Mouse (Mus musculus) thymus, adult 2 months (tissue): ENCODE data around the gene Psmc3ip. TPM values are rescaled to one million over a fixed set of nuclear protein-coding genes. Genes with fewer than 3 reads are reported as not detected.

Source experiments
- DNase-seq: peaks from one replicate; pipeline ENCODE4 v3.0.0; 2021
- H3K27ac ChIP-seq: fragments of 200-500 bp; 2 replicates; pipeline ENCODE4 v1.5.1; 2012; ENCODE audit warnings: low read length, control low read depth; ENCODE audit not compliant: control insufficient read depth, insufficient read depth
- H3K27me3 ChIP-seq: fragments of 200-500 bp; 2 replicates; pipeline ENCODE4 v1.6.1; 2012; ENCODE audit warnings: mild to moderate bottlenecking, low read length, moderate library complexity, mixed read lengths; ENCODE audit not compliant: control insufficient read depth, insufficient read depth
- H3K36me3 ChIP-seq: fragments of 200-500 bp; 2 replicates; pipeline ENCODE4 v1.6.1; 2012; ENCODE audit warnings: mild to moderate bottlenecking, low read length, moderate library complexity; ENCODE audit not compliant: control insufficient read depth, insufficient read depth
- H3K4me1 ChIP-seq: fragments of 200-500 bp; replicated peaks from 2 replicates; pipeline ENCODE4 v1.6.1; 2012; ENCODE audit warnings: low read length; ENCODE audit not compliant: control insufficient read depth, insufficient read depth
- H3K4me3 ChIP-seq: fragments of 200-500 bp; 2 replicates; pipeline ENCODE4 v1.5.1; 2012; ENCODE audit warnings: mild to moderate bottlenecking, low read length, control low read depth, moderate library complexity; ENCODE audit not compliant: control insufficient read depth, insufficient read depth
- CTCF ChIP-seq: fragments of 200-500 bp; IDR thresholded peaks from 2 replicates; pipeline ENCODE4 v1.5.1; 2012; ENCODE audit warnings: mild to moderate bottlenecking, control low read depth, low read length, moderate library complexity, borderline replicate concordance; ENCODE audit not compliant: control insufficient read depth, poor library complexity, insufficient read depth; ENCODE audit errors: extremely low read depth
- POLR2A ChIP-seq: fragments of 200-500 bp; IDR thresholded peaks from 2 replicates; pipeline ENCODE4 v1.6.1; 2012; ENCODE audit warnings: mild to moderate bottlenecking, low read length, control low read depth, moderate library complexity; ENCODE audit not compliant: control insufficient read depth, poor library complexity, insufficient read depth; ENCODE audit errors: extremely low read depth
- WGBS: fragments of 180-500 bp; shearing (Covaris S2); methylation state at CpG from one replicate; pipeline ENCODE4 v1.1.7; 2018; 5-methylcytosine and 5-hydroxymethylcytosine counted together
- polyA plus RNA-seq: library from polyadenylated mRNA; depleted of rRNA; stranded (reverse); fragments of >200 nt; gene quantifications from 2 replicates; pipeline ENCODE4 v1.2.3, GENCODE M21; 2012

Gene Psmc3ip
- polyA plus RNA-seq, 1 experiment = 6.0 TPM

DNA sequence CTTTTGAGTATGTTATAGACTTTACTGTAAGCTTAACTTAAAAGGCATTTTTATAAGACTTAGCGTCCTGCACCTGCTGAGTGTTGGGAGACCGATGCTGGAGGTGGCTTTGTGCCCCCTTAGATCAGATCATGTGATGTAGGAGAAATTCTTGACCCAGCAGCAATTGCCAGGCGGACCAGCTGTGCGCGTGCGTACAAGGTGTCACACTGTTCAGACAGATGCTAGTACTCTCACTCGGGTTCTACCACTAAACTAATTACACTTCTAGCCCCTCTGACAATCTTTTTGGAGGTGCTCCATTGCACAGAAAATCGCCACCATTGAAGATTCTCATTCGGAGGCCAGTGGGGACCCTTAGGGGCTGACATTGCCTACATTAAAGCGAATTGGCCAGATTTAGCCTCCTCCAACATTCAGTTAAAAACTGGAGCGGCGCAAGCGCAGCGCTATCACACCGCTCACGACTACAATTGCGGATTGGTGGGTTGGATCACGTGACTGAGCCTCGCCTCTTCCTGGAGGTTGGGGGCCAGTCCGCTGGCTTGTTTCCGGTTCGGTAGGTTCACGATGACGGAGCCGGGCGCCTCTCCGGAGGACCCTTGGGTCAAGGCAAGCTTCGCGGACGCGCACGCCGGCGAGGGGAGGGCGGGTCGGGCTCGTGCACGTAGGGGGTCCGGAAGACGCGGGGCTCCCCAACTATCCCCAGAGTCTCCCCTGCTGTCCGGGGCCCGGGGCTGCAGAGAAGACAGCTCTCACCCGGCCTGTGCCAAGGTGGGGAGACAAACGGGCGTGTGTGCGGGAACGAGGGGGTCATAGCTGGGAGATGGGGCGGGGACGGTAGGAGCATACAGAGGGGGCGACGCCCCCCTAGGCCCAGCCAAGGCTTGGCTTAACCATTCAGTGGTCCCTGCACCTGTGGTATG lies 8.2 kb downstream of the Psmc3ip start, which contains the start of gene Mlx:
Mlx (plus strand) TSS at position 522 of the 926 bp plus-strand sequence.
- peak; percentile 89 for DNase-seq
- Histone ChIP-seq H3K27me3 (no peaks in the 10 kb centered on the region), H3K4me3 (peak within 1 kb of the TSS; percentile 54), H3K4me1 (peaks cover 28% of the 10 kb centered on the region), H3K36me3 (peaks cover 31% of the 10 kb centered on the region), H3K27ac (peak within 1 kb of the TSS; percentile 68)
- WGBS = 2% methylated on average over 52 of the region's 52 CpGs
- TF ChIP-seq CTCF (0 out of 2 replicates have a peak, but pooled peaks have one; percentile 9), POLR2A (peak; percentile 46; the same call in 1 of the 2 replicates)

DNA sequence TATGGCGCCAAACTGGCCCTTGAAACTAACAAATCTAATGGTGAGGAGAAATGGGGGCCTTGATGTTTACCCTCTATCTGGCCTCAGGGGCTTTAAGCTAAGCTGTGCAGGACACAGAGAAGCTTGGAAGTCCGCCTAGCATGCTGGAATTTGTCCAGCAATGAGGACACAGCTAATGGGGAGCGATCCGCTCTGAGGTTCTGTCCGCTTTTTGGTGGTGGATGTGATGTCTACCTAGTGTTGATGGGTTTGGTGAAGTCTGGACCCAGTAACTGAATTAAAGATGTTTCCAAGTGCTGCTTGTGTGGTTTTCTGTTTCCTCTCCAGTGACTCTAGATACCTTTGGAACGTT lies 8.9 kb downstream of the Psmc3ip start:
- no peak for TF ChIP-seq CTCF
- TF ChIP-seq POLR2A = no peak
- Histone ChIP-seq H3K36me3 (peaks cover 24% of the 10 kb centered on the region), H3K27ac (no peak overlapping the region), H3K27me3 (no peaks in the 10 kb centered on the region), H3K4me1 (peaks cover 32% of the 10 kb centered on the region), H3K4me3 (no peak overlapping the region)
- DNase-seq = no peak
- WGBS = 80% methylated on average over 6 of the region's 6 CpGs

DNA sequence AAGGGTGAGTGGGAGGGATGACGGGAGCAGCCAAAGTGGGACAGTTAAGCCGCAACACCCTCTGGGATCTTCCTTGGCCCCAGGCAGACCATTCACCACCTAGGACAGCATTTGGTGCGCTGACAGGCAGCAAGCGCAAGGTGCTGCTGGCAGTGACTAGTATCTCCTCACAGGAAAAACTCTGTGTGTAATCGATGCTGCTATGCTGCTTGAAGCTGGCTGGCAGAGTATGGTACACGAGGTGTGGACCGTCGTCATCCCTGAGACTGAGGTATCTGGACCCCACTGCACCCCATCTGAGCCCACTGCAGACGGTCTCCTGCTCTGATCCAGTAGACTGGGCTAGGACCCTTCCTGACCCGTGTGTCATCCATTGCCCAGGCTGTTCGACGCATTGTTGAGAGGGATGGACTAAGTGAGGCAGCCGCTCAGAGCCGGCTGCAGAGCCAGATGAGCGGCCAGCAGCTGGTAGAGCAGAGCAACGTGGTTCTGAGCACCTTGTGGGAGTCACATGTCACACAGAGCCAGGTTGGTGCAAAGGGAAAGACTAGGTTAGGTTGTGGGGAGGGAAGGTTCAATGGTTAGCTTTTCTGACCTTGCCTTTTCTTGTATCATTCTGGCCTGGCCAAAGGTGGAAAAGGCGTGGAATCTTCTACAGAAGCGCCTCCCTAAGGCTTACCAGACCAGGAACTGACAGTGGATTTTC lies 9.5 kb downstream of the Psmc3ip start:
- 97% methylated on average over 18 of the region's 18 CpGs for WGBS
- Histone ChIP-seq H3K27ac (no peak overlapping the region), H3K4me1 (peaks cover 32% of the 10 kb centered on the region), H3K27me3 (no peaks in the 10 kb centered on the region; the same call in 1 of the 2 replicates), H3K36me3 (peaks cover 18% of the 10 kb centered on the region), H3K4me3 (no peak overlapping the region)
- TF ChIP-seq POLR2A = no peak
- no peak for TF ChIP-seq CTCF
- no peak for DNase-seq

DNA sequence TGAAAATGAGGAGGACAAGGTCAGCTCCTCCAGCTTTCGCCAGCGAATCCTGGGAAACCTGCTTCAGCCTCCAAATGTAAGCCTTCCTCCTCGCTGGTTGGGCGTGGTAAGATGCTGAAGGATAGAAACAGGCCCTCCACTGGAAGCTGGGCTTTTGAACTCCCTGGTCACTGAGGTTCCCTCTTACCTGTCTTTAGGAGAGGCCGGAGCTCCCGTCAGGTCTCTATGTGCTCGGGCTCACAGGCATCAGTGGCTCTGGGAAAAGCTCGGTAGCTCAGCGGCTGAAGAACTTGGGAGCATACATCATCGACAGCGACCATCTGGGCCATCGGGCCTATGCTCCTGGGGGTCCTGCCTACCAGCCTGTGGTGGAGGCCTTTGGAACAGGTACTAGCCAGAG lies 10.4 kb downstream of the Psmc3ip start:
- no peaks in the 10 kb centered on the region; the same call in 1 of the 2 replicates for H3K27me3 ChIP-seq
- no peak overlapping the region for H3K27ac ChIP-seq
- peaks cover 9% of the 10 kb centered on the region for H3K36me3 ChIP-seq
- DNase-seq = no peak
- WGBS = 97% methylated on average over 12 of the region's 12 CpGs
- H3K4me3 ChIP-seq = no peak overlapping the region
- peaks cover 35% of the 10 kb centered on the region for H3K4me1 ChIP-seq
- TF ChIP-seq POLR2A (no peak), CTCF (no peak)

- 97% methylated on average over 14 of the region's 14 CpGs for WGBS
- H3K4me3 ChIP-seq = no peak overlapping the region
- peaks cover 3% of the 10 kb centered on the region; the same call in 1 of the 2 replicates for H3K27me3 ChIP-seq
- TF ChIP-seq CTCF = no peak
- no peak overlapping the region for H3K27ac ChIP-seq
- DNase-seq = no peak
- H3K4me1 ChIP-seq = peaks cover 40% of the 10 kb centered on the region
- H3K36me3 ChIP-seq = peaks cover 3% of the 10 kb centered on the region
Observed at GRCm38 (mm10) chr11:101084246-101084645, 11.0 kb downstream of the Psmc3ip start.

DNA sequence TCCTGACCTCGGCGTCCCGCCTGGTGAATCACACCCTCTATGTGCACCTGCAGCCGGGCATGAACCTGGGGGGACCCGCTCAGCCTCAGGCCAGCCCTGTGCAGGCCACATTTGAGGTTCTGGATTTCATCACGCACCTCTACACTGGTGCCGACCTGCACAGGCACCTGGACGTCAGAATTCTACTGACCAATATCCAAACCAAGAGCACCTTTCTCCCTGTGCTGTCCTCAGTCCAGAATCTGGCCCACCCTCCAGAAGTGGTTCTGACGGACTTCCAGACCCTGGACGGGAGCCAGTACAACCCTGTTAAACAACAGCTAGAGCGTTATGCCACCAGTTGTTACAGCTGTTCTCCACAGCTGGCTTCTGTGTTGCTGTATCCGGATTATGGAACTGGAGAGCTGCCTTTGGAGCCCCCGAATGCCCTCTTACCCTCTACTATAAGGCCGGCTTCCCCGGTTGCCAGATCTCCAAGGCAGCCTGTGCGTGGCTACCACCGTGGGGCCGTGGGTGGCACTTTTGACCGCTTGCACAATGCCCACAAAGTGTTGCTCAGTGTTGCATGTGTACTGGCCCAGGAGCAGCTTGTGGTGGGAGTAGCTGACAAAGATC lies 12.0 kb downstream of the Psmc3ip start:
- Histone ChIP-seq H3K4me3 (peak overlapping the region; percentile 89), H3K27me3 (peaks cover 5% of the 10 kb centered on the region; the same call in 1 of the 2 replicates), H3K27ac (no peak overlapping the region; the same call in 1 of the 2 replicates), H3K4me1 (peaks cover 39% of the 10 kb centered on the region), H3K36me3 (no peaks in the 10 kb centered on the region)
- WGBS = 44% methylated on average over 19 of the region's 19 CpGs
- TF ChIP-seq CTCF (no peak), POLR2A (no peak)
- no peak for DNase-seq
